Mouse (Mus musculus) embryonic facial prominence, embryonic 15.5 days (tissue): Measurements from ENCODE around the gene Pax5. TPM values are rescaled to one million over a fixed set of nuclear protein-coding genes. Genes with fewer than 3 reads are reported as not detected.

Experiments used
- ATAC-seq: fragments of 200-750 bp; cut with Nextera tagmentation; 2 replicates; pipeline ENCODE4 v1.8.0; 2017; ENCODE audit warnings: low read depth, moderate TSS enrichment; ENCODE audit not compliant: insufficient number of reproducible peaks, low FRiP score, low TSS enrichment
- H3K27ac ChIP-seq: fragments of 300-500 bp; sonication (generic); replicated peaks from 2 replicates; pipeline ENCODE4 v1.5.1; 2015; ENCODE audit warnings: mild to moderate bottlenecking, inconsistent platforms
- H3K27me3 ChIP-seq: fragments of 300-500 bp; sonication (generic); 2 replicates; pipeline ENCODE4 v1.6.1; 2015; ENCODE audit warnings: inconsistent platforms
- H3K36me3 ChIP-seq: fragments of 300-500 bp; sonication (generic); 2 replicates; pipeline ENCODE4 v1.6.1; 2015; ENCODE audit warnings: mild to moderate bottlenecking, inconsistent platforms
- H3K4me1 ChIP-seq: fragments of 300-500 bp; sonication (generic); 2 replicates; pipeline ENCODE4 v1.6.1; 2015; ENCODE audit warnings: inconsistent platforms
- H3K4me2 ChIP-seq: fragments of 300-500 bp; sonication (generic); replicated peaks from 2 replicates; pipeline ENCODE4 v1.6.1; 2015; ENCODE audit warnings: mild to moderate bottlenecking, inconsistent platforms
- H3K4me3 ChIP-seq: fragments of 300-500 bp; sonication (generic); replicated peaks from 2 replicates; pipeline ENCODE4 v1.5.1; 2015; ENCODE audit warnings: mild to moderate bottlenecking, inconsistent platforms
- H3K9ac ChIP-seq: fragments of 300-500 bp; sonication (generic); 2 replicates; pipeline ENCODE4 v1.6.1; 2015; ENCODE audit warnings: inconsistent platforms
- H3K9me3 ChIP-seq: fragments of 300-500 bp; sonication (generic); replicated peaks from 2 replicates; pipeline ENCODE4 v1.6.1; 2016; ENCODE audit warnings: inconsistent platforms
- WGBS: fragments of 180-500 bp; shearing (Covaris S2); methylation state at CpG from one replicate; pipeline ENCODE4 v1.1.7; 2015; 5-methylcytosine and 5-hydroxymethylcytosine counted together
- polyA plus RNA-seq: library from polyadenylated mRNA; unstranded; fragments of >200 nt; fragmentation: Nextera tagmentation; extraction: Ambion mirVana; gene quantifications from 2 replicates; pipeline ENCODE4 v1.2.1, GENCODE M21; 2015

Pax5 gene
- polyA plus RNA-seq, 1 experiment from 2014 or later = 0.08 TPM

GRCm38 (mm10) chr4:44622682-44623434 is 87.4 kb downstream of the Pax5 start:
- Histone ChIP-seq H3K9me3 (no peaks in the 10 kb centered on the region), H3K4me3 (no peak overlapping the region), H3K27me3 (no peaks in the 10 kb centered on the region), H3K36me3 (no peaks in the 10 kb centered on the region), H3K27ac (no peak overlapping the region), H3K9ac (no peak overlapping the region), H3K4me2 (no peak overlapping the region), H3K4me1 (no peaks in the 10 kb centered on the region)
- 74% methylated on average over 17 of the region's 17 CpGs for WGBS
- ATAC-seq = no peak

- no peak for ATAC-seq
- Histone ChIP-seq H3K9me3 (no peaks in the 10 kb centered on the region), H3K4me1 (no peaks in the 10 kb centered on the region), H3K4me3 (no peak overlapping the region), H3K4me2 (no peak overlapping the region), H3K36me3 (no peaks in the 10 kb centered on the region), H3K27me3 (no peaks in the 10 kb centered on the region), H3K9ac (no peak overlapping the region), H3K27ac (no peak overlapping the region)
- WGBS = 92% methylated on average over 5 of the region's 5 CpGs
Measured at GRCm38 (mm10) chr4:44620241-44620640, 90.0 kb downstream of the Pax5 start.

- no peak for ATAC-seq
- Histone ChIP-seq H3K4me2 (no peak overlapping the region), H3K4me3 (no peak overlapping the region), H3K9ac (no peak overlapping the region), H3K27me3 (no peaks in the 10 kb centered on the region), H3K27ac (no peak overlapping the region), H3K4me1 (no peaks in the 10 kb centered on the region), H3K9me3 (no peaks in the 10 kb centered on the region), H3K36me3 (no peaks in the 10 kb centered on the region)
- WGBS = 79% methylated on average over 8 of the region's 8 CpGs
Measured at GRCm38 (mm10) chr4:44614066-44614667, 96.1 kb downstream of the Pax5 start.

DNA sequence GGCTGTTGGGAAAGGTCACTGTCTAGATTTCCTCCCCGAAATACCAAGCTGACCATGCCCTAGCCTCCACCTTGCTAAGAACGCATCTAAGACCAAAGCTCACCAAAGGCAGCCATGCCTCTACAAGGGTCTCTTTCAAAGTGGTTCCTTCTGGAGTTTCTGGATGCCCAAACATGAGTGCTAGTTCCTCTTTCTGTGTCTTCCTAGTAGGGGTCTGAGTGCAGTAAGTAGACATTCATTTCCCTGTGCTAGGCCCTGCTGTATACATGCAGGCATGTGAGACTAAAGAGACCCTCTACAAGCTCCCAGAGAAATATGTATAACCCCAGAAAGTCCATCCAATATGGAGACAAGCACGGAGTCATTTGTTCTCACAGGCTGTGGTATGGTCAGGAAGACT is 97.9 kb downstream of the Pax5 start:
- Histone ChIP-seq H3K4me3 (no peak overlapping the region), H3K4me2 (no peak overlapping the region), H3K36me3 (no peaks in the 10 kb centered on the region), H3K4me1 (no peaks in the 10 kb centered on the region), H3K9ac (no peak overlapping the region), H3K9me3 (no peaks in the 10 kb centered on the region), H3K27me3 (no peaks in the 10 kb centered on the region), H3K27ac (no peak overlapping the region)
- 81% methylated on average over 3 of the region's 3 CpGs for WGBS
- no peak for ATAC-seq

DNA sequence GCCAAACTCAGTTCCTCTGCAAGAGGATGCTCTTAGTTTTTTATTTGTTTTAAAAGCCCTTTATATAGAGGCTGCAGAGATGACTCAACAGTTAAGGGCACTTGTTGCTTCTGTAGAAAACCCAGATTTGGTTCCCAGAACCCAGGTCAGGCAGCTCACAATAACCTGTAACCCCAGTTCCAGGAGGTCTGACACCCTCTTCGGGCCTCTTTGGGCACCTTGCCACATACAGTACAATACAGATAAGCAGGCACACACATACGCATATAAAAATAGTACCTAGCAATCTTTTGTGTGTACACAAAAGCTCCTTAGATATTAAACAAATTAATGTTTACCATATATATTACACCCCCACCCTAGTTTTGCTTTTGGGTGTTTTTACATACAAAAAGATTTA is 104.8 kb downstream of the Pax5 start:
- Histone ChIP-seq H3K27me3 (no peaks in the 10 kb centered on the region), H3K36me3 (no peaks in the 10 kb centered on the region), H3K4me1 (peaks cover 11% of the 10 kb centered on the region), H3K4me3 (no peak overlapping the region), H3K9me3 (no peaks in the 10 kb centered on the region), H3K9ac (no peak overlapping the region), H3K4me2 (no peak overlapping the region), H3K27ac (no peak overlapping the region)
- no peak for ATAC-seq
- WGBS = 86% methylated on average over 2 of the region's 2 CpGs

DNA sequence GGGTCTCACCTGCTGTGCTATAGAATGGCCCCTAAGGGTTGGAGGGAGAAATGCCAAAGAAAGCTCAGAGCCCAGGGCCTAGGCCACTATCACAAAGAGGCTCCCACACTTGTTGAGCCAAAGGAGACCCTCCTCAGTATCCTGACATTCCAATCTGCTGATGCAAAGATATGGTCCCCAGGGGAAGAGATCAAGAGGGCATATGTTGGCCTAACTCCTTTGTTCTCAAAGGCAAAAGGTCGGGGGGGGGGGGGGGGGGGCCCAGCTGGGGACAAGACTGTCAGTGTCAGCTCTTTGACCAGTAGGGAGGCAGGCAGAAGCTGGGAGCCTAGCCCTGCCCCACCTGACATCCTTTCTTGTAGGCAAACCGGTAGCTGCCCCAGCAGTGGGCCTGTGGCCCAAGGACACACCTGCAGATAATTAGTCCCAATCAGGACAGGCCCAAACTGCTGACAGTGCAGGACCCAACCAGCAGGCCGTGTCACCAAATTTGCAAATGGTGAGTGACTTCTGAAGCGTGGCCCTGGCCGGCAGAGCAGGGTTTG is 108.0 kb downstream of the Pax5 start:
- no peak overlapping the region for H3K27ac ChIP-seq
- no peak overlapping the region for H3K9ac ChIP-seq
- no peak overlapping the region for H3K4me3 ChIP-seq
- peaks cover 12% of the 10 kb centered on the region for H3K4me1 ChIP-seq
- H3K9me3 ChIP-seq = no peaks in the 10 kb centered on the region
- 11% methylated on average over 5 of the region's 5 CpGs for WGBS
- H3K36me3 ChIP-seq = no peaks in the 10 kb centered on the region
- no peak overlapping the region for H3K4me2 ChIP-seq
- no peaks in the 10 kb centered on the region for H3K27me3 ChIP-seq
- no peak for ATAC-seq

GRCm38 (mm10) chr4:44601370-44601769 is 108.9 kb downstream of the Pax5 start:
- WGBS = 67% methylated on average over 8 of the region's 8 CpGs
- no peak for ATAC-seq
- Histone ChIP-seq H3K36me3 (no peaks in the 10 kb centered on the region), H3K4me1 (peaks cover 12% of the 10 kb centered on the region), H3K4me2 (no peak overlapping the region), H3K9me3 (no peaks in the 10 kb centered on the region), H3K27me3 (no peaks in the 10 kb centered on the region), H3K4me3 (no peak overlapping the region), H3K27ac (no peak overlapping the region), H3K9ac (no peak overlapping the region)

DNA sequence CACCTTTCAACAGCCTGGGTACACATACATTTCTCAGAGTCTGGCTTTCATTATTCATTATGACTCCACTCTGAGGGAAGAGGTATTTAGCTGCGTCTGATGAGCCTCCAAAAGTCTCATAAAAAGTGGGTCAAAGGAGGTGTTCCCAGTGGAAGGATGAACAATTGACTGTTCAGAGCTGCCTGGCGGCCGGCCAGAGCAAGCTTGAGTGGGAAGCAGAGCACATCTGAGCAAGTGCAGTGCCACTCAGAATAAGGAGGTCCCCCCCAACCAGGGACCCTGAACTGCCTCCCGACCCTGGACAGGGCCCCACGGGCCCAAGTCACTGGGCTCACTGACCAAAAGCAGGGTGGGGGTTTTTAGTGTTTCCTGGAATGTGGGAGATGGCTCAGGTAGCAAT is 109.4 kb downstream of the Pax5 start:
- H3K27ac ChIP-seq = no peak overlapping the region
- H3K4me3 ChIP-seq = no peak overlapping the region
- 33% methylated on average over 5 of the region's 5 CpGs for WGBS
- ATAC-seq = no peak
- no peak overlapping the region for H3K4me2 ChIP-seq
- H3K4me1 ChIP-seq = peaks cover 12% of the 10 kb centered on the region
- no peaks in the 10 kb centered on the region for H3K9me3 ChIP-seq
- no peak overlapping the region for H3K9ac ChIP-seq
- H3K36me3 ChIP-seq = no peaks in the 10 kb centered on the region
- H3K27me3 ChIP-seq = no peaks in the 10 kb centered on the region

DNA sequence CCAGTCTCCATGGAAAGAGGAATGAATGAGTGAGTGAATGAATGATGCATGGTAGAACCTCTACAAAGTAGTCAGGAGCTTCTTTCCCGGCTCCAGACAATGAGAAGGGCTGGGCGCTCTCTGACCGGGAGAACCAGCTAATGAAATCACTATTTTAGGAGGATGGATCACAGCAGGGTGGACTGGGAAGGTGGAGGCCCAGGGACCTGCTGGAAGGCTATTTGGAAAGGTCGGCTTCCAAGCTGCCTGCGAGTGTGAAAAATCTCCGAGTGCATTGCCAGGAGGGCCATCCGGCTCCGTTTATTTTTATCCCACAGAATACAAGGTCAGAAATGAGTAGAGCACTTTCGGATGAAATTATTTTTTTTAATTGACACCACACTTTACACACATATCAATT is 112.3 kb downstream of the Pax5 start:
- H3K4me3 ChIP-seq = no peak overlapping the region
- peaks cover 12% of the 10 kb centered on the region for H3K4me1 ChIP-seq
- no peak overlapping the region for H3K4me2 ChIP-seq
- no peak overlapping the region for H3K9ac ChIP-seq
- WGBS = 77% methylated on average over 9 of the region's 9 CpGs
- no peaks in the 10 kb centered on the region for H3K36me3 ChIP-seq
- ATAC-seq = no peak
- no peak overlapping the region for H3K27ac ChIP-seq
- no peaks in the 10 kb centered on the region for H3K27me3 ChIP-seq
- no peaks in the 10 kb centered on the region for H3K9me3 ChIP-seq

GRCm38 (mm10) chr4:44593091-44593490 is 117.2 kb downstream of the Pax5 start:
- no peak for ATAC-seq
- Histone ChIP-seq H3K4me2 (no peak overlapping the region), H3K9ac (no peak overlapping the region), H3K4me1 (no peaks in the 10 kb centered on the region), H3K4me3 (no peak overlapping the region), H3K9me3 (no peaks in the 10 kb centered on the region), H3K27ac (no peak overlapping the region), H3K27me3 (no peaks in the 10 kb centered on the region; the same call in 1 of the 2 replicates), H3K36me3 (no peaks in the 10 kb centered on the region)
- WGBS = 85% methylated on average over 2 of the region's 2 CpGs

GRCm38 (mm10) chr4:44582687-44583086 is 127.6 kb downstream of the Pax5 start:
- H3K4me3 ChIP-seq = no peak overlapping the region
- H3K4me1 ChIP-seq = no peaks in the 10 kb centered on the region
- 78% methylated on average over 4 of the region's 4 CpGs for WGBS
- no peak overlapping the region for H3K4me2 ChIP-seq
- no peaks in the 10 kb centered on the region for H3K36me3 ChIP-seq
- no peak for ATAC-seq
- H3K9me3 ChIP-seq = no peaks in the 10 kb centered on the region
- H3K27me3 ChIP-seq = no peaks in the 10 kb centered on the region
- H3K9ac ChIP-seq = no peak overlapping the region
- H3K27ac ChIP-seq = no peak overlapping the region

DNA sequence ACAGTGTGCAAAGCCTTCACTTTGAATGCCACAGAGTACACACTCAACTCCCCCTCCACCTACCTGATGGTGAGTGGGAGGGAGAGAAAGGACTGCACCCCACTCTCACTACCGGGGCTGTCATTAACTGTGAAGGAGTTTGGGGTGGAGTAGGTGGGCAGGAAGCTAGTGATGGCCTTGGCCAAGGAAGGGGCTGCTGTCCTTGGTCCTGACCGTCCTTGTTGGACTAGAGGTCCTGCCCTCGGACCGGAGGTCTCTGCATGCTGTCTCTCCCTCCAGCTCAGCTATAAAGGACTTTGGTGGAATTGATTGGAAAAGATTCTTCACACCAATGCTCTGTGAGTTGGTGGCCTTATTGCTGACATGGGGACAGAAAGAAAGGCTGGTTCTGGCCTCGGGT is 131.7 kb downstream of the Pax5 start:
- H3K4me2 ChIP-seq = no peak overlapping the region
- WGBS = 37% methylated on average over 5 of the region's 5 CpGs
- H3K4me3 ChIP-seq = no peak overlapping the region
- H3K27ac ChIP-seq = no peak overlapping the region
- no peaks in the 10 kb centered on the region for H3K36me3 ChIP-seq
- H3K9ac ChIP-seq = no peak overlapping the region
- H3K27me3 ChIP-seq = peaks cover 11% of the 10 kb centered on the region
- no peaks in the 10 kb centered on the region for H3K4me1 ChIP-seq
- no peak for ATAC-seq
- H3K9me3 ChIP-seq = no peaks in the 10 kb centered on the region
